Mouse (Mus musculus) cerebellum, adult 2 months (tissue): ENCODE results near the gene Dlg4.

Experiments used
- CTCF ChIP-seq: fragments of 200-500 bp; IDR thresholded peaks from 2 replicates; pipeline ENCODE4 v1.5.1; 2011; ENCODE audit warnings: low read depth, mild to moderate bottlenecking, control low read depth, low read length, moderate library complexity, borderline replicate concordance; ENCODE audit not compliant: insufficient read depth
- POLR2A ChIP-seq: fragments of 200-500 bp; IDR thresholded peaks from 2 replicates; pipeline ENCODE4 v1.6.1; 2011; ENCODE audit warnings: low read length, control low read depth, borderline replicate concordance; ENCODE audit not compliant: insufficient read depth

GRCm38 (mm10) chr11:70010548-70010947 lies 6.2 kb upstream of the Dlg4 start:
- TF ChIP-seq CTCF = no peak
- TF ChIP-seq POLR2A = no peak
